ENCODE assay signal across 34 mouse cellular contexts in the genomic region with DNA sequence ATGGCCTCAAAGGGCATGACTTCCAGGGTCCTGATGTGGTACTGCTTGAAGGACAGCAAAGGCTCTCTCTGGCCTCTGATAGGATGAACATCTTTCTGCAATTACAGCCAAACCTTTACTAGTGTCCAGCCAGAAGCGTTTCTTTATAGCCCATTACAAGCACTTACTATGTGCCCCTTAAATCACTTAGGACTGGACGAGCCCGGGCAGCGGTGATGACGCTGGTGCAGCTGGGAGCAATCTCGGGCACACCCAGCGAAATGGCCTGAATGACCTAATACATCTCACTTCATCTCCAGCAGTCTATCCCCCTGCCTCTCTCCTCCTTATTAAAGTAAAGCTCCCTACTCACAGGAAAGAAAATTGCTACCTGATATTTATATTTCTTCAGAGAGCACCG.
"Had no signal": no experiment of that assay in that cellular context is flagged by ENCODE, and none has a peak within 500 bp of the region (broad histone marks: within the 10 kb centered on the region; RNA-seq: fewer than 3 reads in every experiment).

No protein-coding gene starts in this region.

- H3K9me3 ChIP-seq: heart, embryonic 10.5 days; heart, embryonic 12.5 days; heart, embryonic 13.5 days; heart, embryonic 15.5 days; hindbrain, embryonic 10.5 days; hindbrain, embryonic 12.5 days; hindbrain, embryonic 13.5 days; hindbrain, embryonic 15.5 days; intestine, embryonic 15.5 days; kidney, embryonic 15.5 days had no signal

- H3K9ac ChIP-seq: heart, embryonic 12.5 days; heart, embryonic 13.5 days; heart, embryonic 15.5 days; hindbrain, embryonic 12.5 days; hindbrain, embryonic 13.5 days; hindbrain, embryonic 14.5 days; hindbrain, embryonic 15.5 days; intestine, embryonic 15.5 days; kidney, embryonic 15.5 days had no signal

- H3K4me3 ChIP-seq: heart, embryonic 10.5 days; heart, embryonic 12.5 days; heart, embryonic 13.5 days; heart, embryonic 15.5 days; hindbrain, embryonic 10.5 days; hindbrain, embryonic 12.5 days; hindbrain, embryonic 13.5 days; hindbrain, embryonic 15.5 days; intestine, embryonic 15.5 days; kidney, embryonic 15.5 days; layer of hippocampus, adult 2 months had no signal

- H3K4me1 ChIP-seq: heart, embryonic 10.5 days; heart, embryonic 12.5 days; heart, embryonic 13.5 days; heart, embryonic 15.5 days; hindbrain, embryonic 10.5 days; hindbrain, embryonic 12.5 days; hindbrain, embryonic 13.5 days; hindbrain, embryonic 15.5 days; intestine, embryonic 15.5 days; kidney, embryonic 15.5 days had no signal

- DNase-seq: heart, postnatal 10 days; heart, postnatal 14 days; heart, postnatal 36 days; heart, postnatal 4 days; kidney, adult 11 months; kidney, adult 18-20 months; kidney, adult 2 months; kidney, adult 8-10 months; kidney, adult 9 months; kidney, postnatal 10 days; kidney, postnatal 14 days; kidney, postnatal 25 days; kidney, postnatal 36 days; kidney, postnatal 4 days; layer of hippocampus, adult 9-11 months; layer of hippocampus, postnatal 36 days had no signal

- ATAC-seq: hindbrain, embryonic 16.5 days; hindbrain, postnatal 0 days; inflammation-experienced regulatory T-cells, adult 6 months; intestine, embryonic 15.5 days; intestine, embryonic 16.5 days; intestine, postnatal 0 days had no signal

- H3K4me2 ChIP-seq: heart, embryonic 12.5 days; heart, embryonic 13.5 days; heart, embryonic 15.5 days; hindbrain, embryonic 12.5 days; hindbrain, embryonic 13.5 days; hindbrain, embryonic 14.5 days; hindbrain, embryonic 15.5 days; intestine, embryonic 15.5 days; kidney, embryonic 15.5 days had no signal

- H3K27me3 ChIP-seq: heart, embryonic 12.5 days; heart, embryonic 15.5 days; hindbrain, embryonic 12.5 days; hindbrain, embryonic 15.5 days; intestine, embryonic 15.5 days; kidney, embryonic 15.5 days had no signal

- H3K36me3 ChIP-seq: heart, embryonic 10.5 days; heart, embryonic 12.5 days; heart, embryonic 13.5 days; heart, embryonic 15.5 days; hindbrain, embryonic 10.5 days; hindbrain, embryonic 12.5 days; hindbrain, embryonic 13.5 days; hindbrain, embryonic 15.5 days; intestine, embryonic 15.5 days; kidney, embryonic 15.5 days had no signal

- H3K27ac ChIP-seq: heart, embryonic 10.5 days; heart, embryonic 13.5 days; heart, embryonic 15.5 days; hindbrain, embryonic 10.5 days; hindbrain, embryonic 12.5 days; hindbrain, embryonic 13.5 days; hindbrain, embryonic 14.5 days; hindbrain, embryonic 15.5 days; hindbrain, postnatal 0 days; intestine, embryonic 15.5 days; kidney, embryonic 15.5 days; kidney, postnatal 0 days; layer of hippocampus, adult 2 months had no signal
